Mouse (Mus musculus) left cerebral cortex, postnatal 25 days (tissue): ENCODE measurements around the gene Fosl2. TPM values are rescaled to one million over a fixed set of nuclear protein-coding genes. Genes with fewer than 3 reads are reported as not detected.

Experiments used
- DNase-seq, 2 experiments: peaks; one replicate each; pipeline ENCODE4 v3.0.0; 2022; ENCODE audit warnings: low spot score in 2 of 2, mixed read lengths in 1 of 2
- intact Hi-C: fragments of 180-260 bp; cut with DNase I; formaldehyde crosslinking; loops from one replicate; pipeline ENCODE4 v1.15.1; 2025
- total RNA-seq, 2 experiments: library from RNA; stranded (reverse); gene quantifications; 2 replicates each; pipeline ENCODE4 v1.2.3; 2021

The Fosl2 gene
- 10 to 100 TPM; 41.8 to 45.5 TPM for total RNA-seq

DNA sequence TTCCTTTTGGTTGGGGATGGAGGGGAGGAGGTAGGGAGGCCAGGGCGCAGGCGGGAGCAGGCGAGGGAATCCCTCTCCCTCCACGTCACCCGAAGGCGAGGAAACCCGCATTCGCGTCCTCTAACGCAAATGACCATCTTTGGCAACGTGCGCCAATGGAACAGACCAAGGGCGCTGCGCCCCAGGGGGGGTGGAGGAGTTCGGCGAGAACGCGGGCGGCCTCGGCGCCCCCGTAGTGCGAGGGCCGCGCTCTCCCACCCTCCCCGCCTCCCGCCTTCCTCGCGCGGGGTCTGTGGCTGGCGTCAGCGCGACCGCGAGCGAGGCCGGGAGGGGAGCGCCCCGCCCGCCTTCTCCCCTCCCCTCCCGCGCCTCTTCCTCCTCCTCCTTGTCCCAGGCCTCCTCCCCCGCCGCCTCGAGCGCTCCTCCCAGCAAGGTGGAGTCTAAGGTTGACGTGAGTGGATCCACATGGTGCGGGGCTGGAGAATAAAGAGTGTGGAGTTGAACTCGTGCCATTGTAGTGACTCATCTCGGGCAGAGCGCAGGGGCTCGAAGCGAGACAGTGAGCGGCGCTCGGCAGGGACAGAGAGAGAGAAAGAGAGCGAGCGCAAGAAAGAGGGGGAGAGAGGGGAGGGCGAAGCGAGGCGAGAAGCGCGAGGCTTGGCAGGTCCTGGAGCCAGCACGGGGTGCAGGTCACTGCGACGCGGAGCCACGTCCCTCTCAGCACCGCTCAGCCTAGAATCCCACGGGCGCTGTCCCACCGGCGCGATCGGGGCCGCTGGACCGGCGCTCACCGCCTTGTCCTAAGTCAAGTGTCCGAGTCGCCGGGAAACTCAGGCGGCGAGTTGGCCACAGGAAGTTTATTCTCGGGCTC, at the start of gene Fosl2:
TSS of gene Fosl2 (plus strand) at position 466 of the 871 bp plus-strand sequence.
- intact Hi-C loops: loop anchor here (1.0 to 10.0 kb wide), 8 partner anchors 99 to 573 kb away; partner anchors contain the start of genes Babam2 and Rbks
- peak; percentile 92 to 98 for DNase-seq

DNA sequence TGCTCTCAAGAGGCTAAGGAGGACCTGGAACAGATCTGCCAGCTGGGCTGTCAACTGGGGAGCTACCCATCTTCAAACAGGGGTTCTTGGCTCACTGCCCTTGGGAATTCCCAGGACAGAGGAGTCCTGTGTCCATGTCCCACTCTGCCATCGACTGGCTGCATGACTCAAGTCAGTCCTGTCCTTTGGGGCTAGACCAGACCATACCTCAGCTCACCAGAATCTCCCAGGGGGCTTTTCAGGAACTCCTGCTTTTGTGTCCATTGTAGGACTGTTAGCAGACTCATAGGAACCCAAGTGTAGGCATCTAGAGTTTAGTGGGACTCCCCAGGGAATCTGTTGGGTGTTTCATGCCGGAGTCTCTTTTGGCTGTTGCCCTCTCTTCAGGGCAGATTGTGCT, 49.6 kb upstream of the Fosl2 start:
- intact Hi-C loops: no loop called here
- DNase-seq: no peak

DNA sequence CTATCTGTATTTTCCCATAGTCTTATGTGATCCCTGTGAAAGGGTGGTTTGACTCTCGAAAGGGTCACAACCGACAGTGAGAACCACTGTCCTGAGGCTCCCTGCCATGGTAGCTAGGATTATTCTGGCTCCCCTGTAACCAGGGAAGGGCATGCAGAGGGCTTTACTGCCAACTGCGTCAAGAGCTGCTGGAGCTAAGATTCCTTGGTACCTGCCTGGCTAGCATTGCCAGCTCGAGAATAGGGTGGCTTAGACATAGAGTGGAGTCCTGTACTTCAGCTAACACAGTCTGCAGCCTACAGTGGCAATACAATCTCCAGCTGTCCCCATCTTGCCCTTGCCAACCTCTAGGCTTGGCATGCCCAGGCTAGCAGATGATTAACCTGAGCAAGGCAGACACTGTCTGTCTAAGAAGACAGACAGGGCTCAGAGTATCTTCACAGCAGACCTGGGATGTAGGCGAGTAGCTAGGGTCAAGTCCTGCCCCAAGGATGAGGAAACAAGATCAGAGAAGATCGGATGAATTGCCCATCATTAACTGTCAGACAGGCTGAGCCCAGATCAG, 49.0 kb upstream of the Fosl2 start:
- intact Hi-C loops: no loop called here
- DNase-seq: no peak

DNA sequence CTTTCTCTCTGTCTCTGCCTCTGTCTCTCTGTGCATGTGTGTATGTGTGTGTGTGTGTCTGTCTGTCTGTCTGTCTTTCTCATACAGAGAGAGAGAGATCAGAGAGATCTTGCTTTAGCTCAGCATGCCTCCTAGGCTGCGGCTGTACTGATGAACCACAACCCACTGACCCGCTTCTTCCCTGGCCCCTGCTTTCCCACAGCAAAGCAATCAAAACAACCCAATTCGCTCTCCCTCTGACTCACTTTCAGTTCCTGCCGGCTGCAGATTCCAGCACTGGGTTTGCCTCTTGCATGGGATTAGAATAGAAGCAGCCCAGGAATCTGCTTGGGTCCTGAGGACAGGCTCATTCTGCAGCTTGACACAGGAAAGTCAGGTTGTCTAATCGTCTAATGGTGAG, 46.1 kb upstream of the Fosl2 start:
- intact Hi-C loops: no loop called here
- peak in 1 of 2 experiments; percentile 31 for DNase-seq

DNA sequence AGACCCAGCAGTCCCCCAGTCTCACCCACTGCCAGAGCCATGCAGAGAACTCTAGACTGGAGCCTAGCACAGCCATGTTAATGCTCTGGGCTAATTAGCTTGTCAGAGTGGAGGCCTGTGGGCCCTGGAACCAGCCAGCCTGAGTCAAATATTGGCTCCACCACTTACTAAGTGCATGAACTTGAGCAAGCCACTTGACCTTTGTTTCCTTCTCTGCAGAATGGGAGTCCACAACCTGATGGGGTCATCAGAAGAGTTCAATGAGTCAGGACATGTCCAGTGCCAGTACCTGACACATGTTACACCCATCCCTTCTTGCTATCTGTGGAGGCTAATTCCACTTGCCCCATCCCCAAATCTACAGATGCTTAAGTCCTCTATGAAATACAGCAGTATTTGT, 43.3 kb upstream of the Fosl2 start:
- DNase-seq: no peak
- intact Hi-C loops: no loop called here

DNA sequence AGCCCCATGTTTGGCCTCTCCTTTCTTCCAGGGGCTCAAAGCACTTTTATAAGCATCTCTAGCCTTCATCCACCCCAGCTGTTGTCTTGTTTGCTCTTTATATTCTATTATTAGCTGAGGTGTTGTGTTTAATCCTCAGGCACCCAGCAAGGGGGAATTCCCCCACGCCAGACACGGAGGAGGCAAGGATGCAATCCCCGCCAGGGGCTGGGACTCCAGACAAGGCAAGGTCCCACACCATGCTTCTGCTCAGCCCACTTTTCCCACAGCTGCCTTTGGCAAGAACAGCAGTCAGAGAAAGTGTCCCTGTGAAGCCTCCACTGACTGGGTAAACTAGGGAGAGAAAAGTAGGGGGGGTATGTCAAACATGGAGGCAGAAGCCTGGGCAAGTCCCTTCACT, 36.9 kb upstream of the Fosl2 start:
- intact Hi-C loops: no loop called here

DNA sequence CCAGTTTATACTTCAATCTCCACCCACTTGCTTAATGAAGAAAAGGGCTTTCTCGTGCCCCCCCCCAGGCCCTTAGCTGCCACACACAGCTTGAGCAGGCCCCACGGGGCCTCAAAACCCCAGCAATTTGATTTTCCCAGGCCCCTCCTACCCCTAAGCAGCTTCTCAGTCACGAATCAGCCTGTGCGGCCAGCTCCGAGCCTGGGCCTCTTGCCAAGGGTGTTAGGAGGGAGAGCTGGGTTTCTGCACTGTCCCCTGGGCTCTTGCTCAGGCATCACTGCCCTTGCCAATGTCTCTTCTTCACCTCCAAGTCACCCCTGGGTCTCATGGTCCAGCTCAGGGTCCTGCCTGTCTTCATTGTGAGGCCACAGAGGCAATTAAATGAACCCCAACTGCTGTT, 33.1 kb upstream of the Fosl2 start:
- peak in 1 of 2 experiments; percentile 9 for DNase-seq
- intact Hi-C loops: no loop called here

More for the DNA sequence above, 36.9 kb upstream of the Fosl2 start:
- no peak for DNase-seq

DNA sequence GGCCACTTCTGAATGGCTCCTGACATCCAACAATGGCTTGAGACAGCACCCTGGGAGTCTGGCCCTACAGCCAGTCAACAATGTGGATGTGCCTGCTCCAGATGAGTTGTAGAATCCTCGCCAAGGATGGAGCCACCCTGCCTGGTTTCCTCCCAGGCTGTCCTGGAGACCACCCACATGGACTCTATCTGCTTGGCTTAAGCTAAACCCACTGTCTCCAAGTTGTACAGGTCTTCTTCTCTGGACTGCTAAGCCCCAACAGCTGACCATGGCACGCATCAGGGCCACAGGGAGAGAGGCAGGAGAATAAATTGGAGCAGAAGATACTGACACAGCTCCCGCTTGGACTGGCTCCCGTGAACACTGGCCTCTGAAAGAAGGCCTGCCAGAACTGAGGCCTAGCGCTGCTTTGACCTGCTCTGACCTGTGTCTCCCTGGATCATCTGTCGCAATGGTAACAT, 32.6 kb upstream of the Fosl2 start:
- no peak for DNase-seq
- intact Hi-C loops: no loop called here

DNA sequence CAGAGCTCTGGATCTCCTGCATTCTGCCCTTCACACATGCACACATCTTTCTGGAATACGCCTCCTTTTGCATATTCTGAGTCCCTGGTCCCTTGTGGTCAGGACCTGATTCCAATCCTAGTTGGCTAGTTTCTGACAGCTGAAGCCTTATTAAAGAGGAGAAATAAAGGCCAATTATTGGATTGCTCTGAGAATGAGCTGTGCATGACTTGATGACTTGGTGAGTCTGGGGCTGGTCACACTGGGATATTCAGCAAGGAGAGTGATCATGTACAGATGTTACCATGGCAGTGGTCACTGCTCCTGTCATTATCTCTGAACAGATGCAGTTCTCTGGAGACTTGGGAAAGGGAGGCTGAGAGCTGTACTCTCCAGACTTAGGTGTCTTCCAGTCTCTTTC, 32.1 kb upstream of the Fosl2 start:
- intact Hi-C loops: no loop called here

DNA sequence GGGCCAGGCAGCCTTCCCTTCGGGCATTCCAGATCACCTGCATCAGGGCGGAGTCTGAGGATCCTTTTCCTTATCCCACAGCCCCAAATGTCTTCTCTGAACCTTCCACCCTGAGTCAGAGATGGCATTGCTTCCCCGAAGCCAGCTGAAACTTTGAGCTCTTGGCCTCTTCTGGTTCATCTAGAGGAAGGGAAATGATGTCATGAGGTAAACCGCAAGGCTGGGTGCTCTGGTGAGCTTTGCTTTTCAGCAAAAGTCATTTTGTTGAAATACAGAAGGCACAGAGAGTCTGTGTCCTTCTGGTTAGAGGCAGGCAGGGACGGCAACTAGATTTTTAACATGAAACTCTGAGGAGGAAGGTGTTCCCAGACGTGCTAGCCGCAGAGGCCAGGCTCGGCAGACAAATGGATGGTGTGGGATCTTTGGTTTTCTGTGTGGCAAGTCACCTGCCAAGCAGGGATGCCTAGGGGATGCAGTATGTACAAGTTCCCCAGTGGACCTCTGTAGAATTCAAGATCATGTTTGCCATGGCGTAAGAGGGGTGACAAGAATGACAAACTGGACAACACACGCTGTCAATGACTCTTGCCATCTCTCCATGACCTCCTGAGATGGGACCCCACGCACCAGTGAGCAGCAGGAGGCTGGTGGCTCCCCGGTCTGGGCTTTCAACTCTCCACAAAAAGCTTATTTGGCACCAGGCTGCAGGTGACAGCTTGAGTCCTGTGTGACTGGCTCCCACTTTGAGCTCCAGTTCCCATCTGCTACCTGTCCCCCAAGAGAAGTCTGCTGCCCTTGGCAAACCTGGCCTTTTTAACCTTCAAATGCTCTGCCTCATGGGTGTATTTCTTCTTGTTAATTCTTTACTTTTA, 31.2 kb upstream of the Fosl2 start:
- DNase-seq: no peak
- intact Hi-C loops: no loop called here

More for the DNA sequence above, 32.1 kb upstream of the Fosl2 start:
- DNase-seq: no peak

DNA sequence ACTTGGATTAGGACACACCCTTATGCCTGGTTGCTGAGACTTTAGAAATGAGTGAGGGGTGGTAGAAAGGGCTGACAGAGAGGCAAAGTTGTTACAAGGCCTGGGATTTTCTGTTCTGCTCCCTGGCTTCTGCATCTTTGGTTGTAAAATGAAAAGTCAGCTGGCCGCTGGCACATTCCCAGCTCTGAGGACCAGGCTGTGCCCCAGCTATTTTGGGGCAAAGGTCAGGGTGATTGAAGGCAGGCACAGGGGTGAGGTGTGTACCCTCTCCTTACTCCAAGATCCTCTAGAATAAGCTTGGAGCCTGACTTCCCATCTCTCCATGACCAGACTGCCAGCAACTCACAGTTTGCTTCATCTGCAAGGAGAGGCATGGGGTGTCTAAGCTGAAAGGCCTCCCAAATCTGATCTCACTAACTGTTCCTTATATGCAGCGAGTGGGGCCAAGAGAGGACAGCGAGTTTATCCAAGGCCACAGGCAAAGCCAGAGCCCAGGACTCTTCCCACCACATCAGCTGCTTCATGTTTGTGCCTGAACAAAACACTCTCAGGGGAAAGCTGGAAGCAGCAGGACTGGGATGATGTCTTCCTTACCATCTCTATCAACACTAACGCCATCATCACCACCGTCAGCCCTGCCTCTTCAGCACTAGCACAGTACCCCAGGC, 29.0 kb upstream of the Fosl2 start:
- intact Hi-C loops: no loop called here
- no peak for DNase-seq

DNA sequence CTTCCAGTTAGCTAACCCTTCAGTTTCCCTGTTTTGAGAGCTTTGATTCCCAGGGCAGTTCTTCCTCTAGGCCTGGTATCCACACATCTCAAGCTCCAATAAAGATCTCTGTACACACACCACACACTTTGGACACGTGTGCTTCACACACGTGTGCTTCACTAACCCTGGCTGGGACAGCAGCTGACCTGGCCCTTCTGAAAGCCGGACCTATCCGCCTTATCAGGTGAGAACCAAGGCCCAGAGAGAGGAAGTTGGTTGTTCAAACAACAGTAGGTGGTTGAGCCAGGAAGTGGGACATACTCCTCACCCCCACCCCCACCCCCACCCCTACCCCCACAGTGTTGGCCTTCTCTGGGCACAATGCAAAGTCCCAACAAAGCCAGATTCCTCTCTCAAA, 24.9 kb upstream of the Fosl2 start:
- intact Hi-C loops: no loop called here
- no peak for DNase-seq

DNA sequence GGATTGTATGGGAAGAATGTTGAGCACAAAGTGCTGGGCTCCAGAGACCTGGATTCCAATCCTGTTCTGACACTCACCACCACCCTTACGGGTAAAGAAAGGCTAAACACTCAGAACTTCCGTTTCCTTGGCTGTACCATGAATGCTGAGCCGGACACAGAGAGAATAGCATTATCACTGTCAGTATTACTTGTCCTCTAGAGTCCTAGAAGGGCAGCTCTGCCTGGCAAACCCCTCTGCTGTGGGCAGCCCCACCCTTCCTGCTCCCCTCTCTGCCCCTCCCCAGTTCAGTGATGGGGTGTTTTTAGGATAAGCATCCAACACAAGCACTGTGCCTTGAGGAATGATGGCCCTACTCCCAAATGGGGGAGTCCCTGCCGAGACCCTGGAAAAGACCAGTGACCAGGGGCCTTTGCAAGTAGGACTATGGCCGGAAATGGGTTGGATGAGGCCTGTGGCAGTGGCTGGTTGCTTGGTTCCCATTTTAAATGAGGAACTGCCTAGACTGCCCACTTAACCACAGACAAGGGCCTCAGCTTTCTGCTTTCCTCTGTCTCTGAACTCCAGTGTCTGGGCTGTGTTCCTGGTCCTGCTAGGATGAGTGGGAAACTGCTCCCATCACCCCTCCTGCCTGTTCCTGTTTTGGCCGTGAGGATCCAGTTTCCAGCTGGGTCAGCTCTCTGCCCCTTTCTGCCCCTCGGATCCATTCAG, 23.2 kb upstream of the Fosl2 start:
- intact Hi-C loops: no loop called here
- DNase-seq: no peak

DNA sequence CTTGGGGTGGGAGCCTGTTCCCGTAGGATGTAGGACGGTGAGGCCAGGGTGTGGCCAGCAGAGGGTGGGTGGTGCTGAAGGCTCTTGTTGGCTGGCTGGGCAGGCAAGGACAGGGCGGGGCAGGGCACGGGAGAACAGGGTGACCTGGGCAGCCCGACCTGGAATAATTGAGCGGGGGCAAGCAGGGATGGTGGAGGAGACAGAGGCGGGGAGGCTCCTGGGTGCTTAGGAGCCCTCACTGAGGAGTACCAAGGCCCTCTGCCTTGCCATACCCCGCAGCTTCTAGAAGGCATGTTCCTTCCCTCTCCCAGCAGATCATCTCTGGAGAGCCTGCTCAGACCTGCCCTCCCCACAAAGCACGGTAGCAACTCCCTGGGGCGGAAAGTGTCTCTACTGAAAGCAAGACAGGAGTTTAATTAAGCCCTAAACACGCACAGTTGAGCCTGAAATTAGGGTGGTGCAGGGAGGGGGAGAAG, 14.7 kb upstream of the Fosl2 start:
- no peak for DNase-seq
- intact Hi-C loops: no loop called here

DNA sequence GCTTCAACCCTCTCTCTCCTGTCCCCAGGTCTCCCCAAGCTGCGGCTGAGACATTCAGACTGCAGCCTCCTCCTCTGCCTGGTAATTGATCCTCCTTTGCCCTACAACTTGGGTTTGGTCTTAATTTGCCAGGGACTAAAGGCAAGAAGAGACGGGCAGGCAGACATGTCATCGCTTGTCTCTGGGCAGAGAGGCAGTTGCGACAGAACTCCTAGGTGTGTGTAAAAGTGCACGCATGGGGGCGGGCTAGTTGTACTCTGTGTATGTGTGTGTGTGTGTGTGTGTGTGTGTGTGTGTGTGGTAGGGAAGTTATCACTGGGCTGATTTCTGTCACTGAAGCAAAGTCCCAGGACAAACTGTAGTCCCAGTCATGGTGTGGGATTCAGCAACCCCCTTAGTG, 13.7 kb upstream of the Fosl2 start:
- intact Hi-C loops: no loop called here
- DNase-seq: no peak

DNA sequence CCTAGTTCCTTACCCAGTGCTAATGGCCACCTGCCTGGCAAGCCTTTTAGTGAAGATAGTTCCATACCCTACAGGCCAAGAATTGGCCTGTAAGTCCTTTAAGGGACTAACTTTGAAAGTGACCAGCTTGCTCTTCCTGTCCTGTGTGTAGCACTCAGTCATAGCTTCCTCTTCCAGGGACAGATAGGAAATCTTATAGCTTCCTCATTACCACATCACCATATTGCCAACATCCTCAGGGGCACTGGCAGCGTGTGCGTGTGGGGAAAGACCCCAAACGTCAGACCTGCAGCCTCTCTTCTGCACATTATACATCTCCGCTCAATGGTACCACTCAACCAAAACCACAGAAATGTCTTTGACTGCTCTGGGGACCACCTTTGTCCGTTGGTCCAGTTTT, 13.2 kb upstream of the Fosl2 start:
- no peak for DNase-seq
- intact Hi-C loops: no loop called here

DNA sequence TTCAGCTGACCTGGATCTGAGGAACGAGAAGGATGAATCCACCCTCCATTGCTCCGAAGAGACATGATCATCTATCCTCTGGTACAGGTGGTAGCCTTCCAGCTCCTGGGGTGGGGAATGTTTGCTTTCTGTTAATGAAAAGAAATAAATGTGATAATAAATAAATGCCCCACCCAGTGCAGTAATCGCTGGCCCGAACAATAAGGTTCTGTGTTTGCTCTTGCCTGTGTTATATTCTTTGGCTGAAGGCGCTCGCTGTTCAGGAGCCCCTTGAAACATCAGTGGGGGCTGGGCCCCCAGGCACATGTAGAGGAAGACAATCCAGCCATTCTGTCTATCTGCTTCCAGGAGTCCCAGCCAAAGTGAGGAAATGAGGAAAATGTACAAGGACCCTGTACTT, 10.6 kb upstream of the Fosl2 start:
- intact Hi-C loops: no loop called here
- DNase-seq: no peak

DNA sequence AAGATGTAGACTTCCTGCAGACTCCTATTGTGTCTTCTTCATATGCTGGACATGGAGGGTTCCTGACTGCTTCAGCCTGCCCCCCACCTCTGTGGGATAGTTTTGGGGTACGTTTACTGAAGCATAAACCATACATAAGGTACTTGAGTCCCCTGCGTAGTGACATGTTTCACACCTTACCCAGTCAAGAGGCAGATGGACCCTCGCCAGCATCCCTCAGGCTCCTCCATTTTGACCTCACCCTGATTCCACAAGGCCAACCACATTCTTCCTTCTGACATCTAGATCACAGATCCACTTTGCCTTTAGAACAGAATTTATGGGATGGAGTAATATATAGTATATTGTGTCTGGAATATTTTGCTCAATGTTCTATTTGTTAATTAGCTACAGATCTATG, 8.4 kb upstream of the Fosl2 start:
- intact Hi-C loops: no loop called here

DNA sequence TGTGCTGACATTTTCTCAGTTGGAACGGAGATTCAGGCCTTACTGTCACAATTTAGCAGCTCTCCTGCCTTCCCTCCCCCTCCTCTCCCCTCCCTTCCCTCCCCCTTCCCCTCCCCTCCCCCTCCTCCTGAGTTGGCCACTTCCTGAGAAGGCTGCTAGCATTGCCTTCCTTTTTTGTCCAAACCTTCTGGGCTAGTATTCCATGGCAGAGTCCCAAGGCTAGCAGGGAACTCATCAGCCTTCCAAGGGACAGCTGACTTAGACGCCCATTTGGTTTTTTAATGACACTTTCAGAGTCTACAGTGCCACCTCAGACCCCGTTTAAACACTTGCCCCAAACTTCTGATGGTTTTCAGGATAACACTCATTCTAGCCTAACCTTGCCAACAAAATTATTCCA, 7.7 kb upstream of the Fosl2 start:
- intact Hi-C loops: no loop called here
- DNase-seq: no peak

More for the DNA sequence above, 8.4 kb upstream of the Fosl2 start:
- DNase-seq: no peak
